Mouse (Mus musculus): ENCODE measurements around the gene Gm11115.

Gm11115 gene

GRCm38 (mm10) chr5:88153999-88154398 lies at the start of gene Gm11115:
Gene Gm11115, minus strand, starts transcription at chr5:88154099.
- DNase-seq (ENCODE audit: low read depth, low spot score): no peak

- no peak for DNase-seq (ENCODE audit: low read depth, low spot score)
These were observed 42.5 kb downstream of the Gm11115 start, which contains the start of gene Gm11116 for GRCm38 (mm10) chr5:88111430-88111829. Gene Gm11116, minus strand, starts transcription at chr5:88111530.

Data from forelimb bud, embryonic 11.5 days (tissue).